Mouse (Mus musculus) large intestine, adult 2 months (tissue): ENCODE results near the gene Oas3. TPM values are rescaled to one million over a fixed set of nuclear protein-coding genes. Genes with fewer than 3 reads are reported as not detected.
A peak's percentile ranks its signal among the peaks of the same experiment; 100 is the strongest.
"Not testable (repeated sequence)": the region's sequence is repeated elsewhere in the genome, so short reads cannot be mapped to it uniquely, and the experiment has no call there.

Experiments
- DNase-seq: peaks from one replicate; pipeline ENCODE4 v3.0.0-alpha.2; 2012; ENCODE audit warnings: low read depth, low spot score
- WGBS: fragments of 180-500 bp; shearing (Covaris S2); methylation state at CpG from one replicate; pipeline ENCODE4 v1.1.7; 2018; 5-methylcytosine and 5-hydroxymethylcytosine counted together
- polyA plus RNA-seq: library from polyadenylated mRNA; depleted of rRNA; stranded (reverse); fragments of >200 nt; gene quantifications from 2 replicates; pipeline ENCODE4 v1.2.3, GENCODE M21; 2012; rRNA removed

Oas3 gene
- 10.9 and 36.1 TPM in 2 replicates for polyA plus RNA-seq

GRCm38 (mm10) chr5:120777478-120777877 lies at the start of gene Oas3:
Gene Oas3 (minus strand): TSS chr5:120777661.
- peak; percentile 1 for DNase-seq
- 39% methylated on average over 9 of the region's 9 CpGs for WGBS

- no peak for DNase-seq
Observed at GRCm38 (mm10) chr5:120818999-120819398, 41.5 kb upstream of the Oas3 start.

- no peak for DNase-seq
Observed at GRCm38 (mm10) chr5:120815949-120816348, 38.5 kb upstream of the Oas3 start.

GRCm38 (mm10) chr5:120813023-120813422 lies 35.6 kb upstream of the Oas3 start:
- 62% methylated on average over 6 of the region's 6 CpGs for WGBS
- DNase-seq, result no peak

More at GRCm38 (mm10) chr5:120815949-120816348, 38.5 kb upstream of the Oas3 start:
- WGBS, result 61% methylated on average over 3 of the region's 3 CpGs

GRCm38 (mm10) chr5:120811951-120812819 lies 34.7 kb upstream of the Oas3 start, which contains the start of gene Oas1c:
Gene Oas1c (minus strand): TSS chr5:120812514.
- peak; percentile 92 for DNase-seq
- WGBS, result 3% methylated on average over 18 of the region's 18 CpGs

GRCm38 (mm10) chr5:120809171-120809570 lies 31.7 kb upstream of the Oas3 start:
- WGBS, result 34% methylated on average over 6 of the region's 6 CpGs
- DNase-seq, result no peak

- 94% methylated on average over 1 of the region's 1 CpGs for WGBS
Observed at GRCm38 (mm10) chr5:120806458-120806857, 29.0 kb upstream of the Oas3 start.

GRCm38 (mm10) chr5:120803596-120803995 lies 26.1 kb upstream of the Oas3 start:
- DNase-seq, result no peak
- WGBS, result 61% methylated on average over 2 of the region's 2 CpGs

More at GRCm38 (mm10) chr5:120806458-120806857, 29.0 kb upstream of the Oas3 start:
- DNase-seq, result no peak

- 60% methylated on average over 2 of the region's 2 CpGs for WGBS
- DNase-seq, result not testable (repeated sequence)
Observed at GRCm38 (mm10) chr5:120798943-120799342, 21.5 kb upstream of the Oas3 start.

- DNase-seq, result not testable (repeated sequence)
- 70% methylated on average over 5 of the region's 5 CpGs for WGBS
Observed at GRCm38 (mm10) chr5:120798147-120798546, 20.7 kb upstream of the Oas3 start.

- WGBS, result 72% methylated on average over 9 of the region's 9 CpGs
- DNase-seq, result not testable (repeated sequence)
Observed at GRCm38 (mm10) chr5:120795480-120796034, 18.1 kb upstream of the Oas3 start, which contains the start of gene Oas1e. Gene Oas1e (minus strand): TSS chr5:120795530.

- WGBS, result 12% methylated on average over 2 of the region's 2 CpGs
- no peak for DNase-seq
Observed at GRCm38 (mm10) chr5:120793043-120793442, 15.6 kb upstream of the Oas3 start.

GRCm38 (mm10) chr5:120787042-120787441 lies 9.6 kb upstream of the Oas3 start:
- DNase-seq, result no peak

GRCm38 (mm10) chr5:120782446-120782845 lies 5.0 kb upstream of the Oas3 start:
- DNase-seq, result no peak
- WGBS, result 69% methylated on average over 2 of the region's 2 CpGs

More at GRCm38 (mm10) chr5:120787042-120787441, 9.6 kb upstream of the Oas3 start:
- whole genome bisulfite sequencing, result 59% methylated on average over 3 of the region's 3 CpGs

GRCm38 (mm10) chr5:120781646-120782045 lies 4.2 kb upstream of the Oas3 start:
- DNase-seq, result no peak
- WGBS, result 87% methylated on average over 1 of the region's 1 CpGs

GRCm38 (mm10) chr5:120779922-120780321 lies 2.5 kb upstream of the Oas3 start:
- 20% methylated on average over 3 of the region's 3 CpGs for WGBS

GRCm38 (mm10) chr5:120778941-120779340 lies 1.5 kb upstream of the Oas3 start:
- 38% methylated on average over 2 of the region's 2 CpGs for WGBS
- no peak for DNase-seq

More at GRCm38 (mm10) chr5:120779922-120780321, 2.5 kb upstream of the Oas3 start:
- no peak for DNase-seq

- 70% methylated on average over 5 of the region's 5 CpGs for WGBS
- DNase-seq, result no peak
Observed at GRCm38 (mm10) chr5:120776801-120777200, 660 bp downstream of the Oas3 start.

- WGBS, result 65% methylated on average over 14 of the region's 14 CpGs
- no peak for DNase-seq
Observed at GRCm38 (mm10) chr5:120775287-120775985, 2.0 kb downstream of the Oas3 start.

GRCm38 (mm10) chr5:120769396-120769795 lies 8.1 kb downstream of the Oas3 start:
- DNase-seq, result no peak
- WGBS, result 52% methylated on average over 3 of the region's 3 CpGs
